Mouse (Mus musculus) forebrain, embryonic 13.5 days (tissue): ENCODE measurements around the gene Twf1. TPM values are rescaled to one million over a fixed set of nuclear protein-coding genes. Genes with fewer than 3 reads are reported as not detected.

ENCODE experiments used
- ATAC-seq: fragments of 200-750 bp; cut with Nextera tagmentation; 2 replicates; pipeline ENCODE4 v1.8.0; 2017
- H3K27ac ChIP-seq: fragments of 300-500 bp; sonication (generic); 2 replicates; pipeline ENCODE4 v1.5.1; 2015; ENCODE audit warnings: inconsistent platforms, mild to moderate bottlenecking, moderate library complexity
- H3K27me3 ChIP-seq: fragments of 300-500 bp; sonication (generic); 2 replicates; pipeline ENCODE4 v1.6.1; 2015; ENCODE audit warnings: mild to moderate bottlenecking, inconsistent platforms
- H3K36me3 ChIP-seq: fragments of 300-500 bp; sonication (generic); 2 replicates; pipeline ENCODE4 v1.6.1; 2015; ENCODE audit warnings: mild to moderate bottlenecking, inconsistent platforms; ENCODE audit not compliant: poor library complexity, severe bottlenecking
- H3K4me1 ChIP-seq: fragments of 300-500 bp; sonication (generic); 2 replicates; pipeline ENCODE4 v1.6.1; 2015; ENCODE audit warnings: inconsistent platforms
- H3K4me2 ChIP-seq: fragments of 300-500 bp; sonication (generic); 2 replicates; pipeline ENCODE4 v1.6.1; 2015; ENCODE audit warnings: inconsistent platforms, mild to moderate bottlenecking, moderate library complexity
- H3K4me3 ChIP-seq: fragments of 300-500 bp; sonication (generic); 2 replicates; pipeline ENCODE4 v1.5.1; 2015; ENCODE audit warnings: mild to moderate bottlenecking, inconsistent platforms
- H3K9ac ChIP-seq: fragments of 300-500 bp; sonication (generic); 2 replicates; pipeline ENCODE4 v1.6.1; 2015; ENCODE audit warnings: mild to moderate bottlenecking, inconsistent platforms
- H3K9me3 ChIP-seq: fragments of 300-500 bp; sonication (generic); replicated peaks from 2 replicates; pipeline ENCODE4 v1.6.1; 2016; ENCODE audit warnings: inconsistent platforms
- WGBS: fragments of 180-500 bp; shearing (Covaris S2); methylation state at CpG from one replicate; pipeline ENCODE4 v1.1.7; 2015; 5-methylcytosine and 5-hydroxymethylcytosine counted together
- polyA plus RNA-seq: library from polyadenylated mRNA; unstranded; fragments of >200 nt; fragmentation: Nextera tagmentation; extraction: Ambion mirVana; gene quantifications from 2 replicates; pipeline ENCODE4 v1.2.1, GENCODE M21; 2015

Twf1 gene
- polyA plus RNA-seq, 1 experiment from 2014 or later = 112 TPM

- no peak overlapping the region for H3K27ac ChIP-seq
- no peaks in the 10 kb centered on the region for H3K27me3 ChIP-seq
- H3K4me2 ChIP-seq = no peak overlapping the region
- H3K4me3 ChIP-seq = no peak overlapping the region
- H3K9me3 ChIP-seq = no peaks in the 10 kb centered on the region
- H3K4me1 ChIP-seq = no peaks in the 10 kb centered on the region
- WGBS = 87% methylated on average over 10 of the region's 10 CpGs
- no peaks in the 10 kb centered on the region for H3K36me3 ChIP-seq
- no peak for ATAC-seq
- no peak overlapping the region for H3K9ac ChIP-seq
These were observed 21.1 kb downstream of the Twf1 start for GRCm38 (mm10) chr15:94568496-94569182.

DNA sequence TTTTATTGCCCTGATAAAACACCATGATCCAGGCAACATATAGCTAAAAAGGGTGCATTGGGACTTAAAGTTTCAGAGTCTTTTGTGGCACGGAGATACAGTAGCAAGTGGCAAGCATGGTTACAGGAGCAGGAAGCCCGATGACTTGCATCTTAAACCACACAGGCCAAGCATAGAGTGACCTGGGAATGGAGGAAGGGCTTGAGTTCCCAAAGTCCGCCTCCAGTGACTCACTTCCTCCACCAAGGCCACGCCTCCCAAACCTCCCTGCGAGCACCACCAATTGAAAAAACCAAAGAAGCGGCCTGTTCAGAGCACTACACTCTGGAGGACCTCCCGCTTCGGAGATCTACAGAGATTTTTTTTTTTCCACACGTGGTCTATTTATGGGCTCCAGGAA lies 23.8 kb downstream of the Twf1 start:
- Histone ChIP-seq H3K27ac (no peak overlapping the region), H3K9ac (no peak overlapping the region), H3K9me3 (no peaks in the 10 kb centered on the region), H3K27me3 (no peaks in the 10 kb centered on the region), H3K4me1 (no peaks in the 10 kb centered on the region), H3K4me2 (no peak overlapping the region), H3K4me3 (no peak overlapping the region), H3K36me3 (no peaks in the 10 kb centered on the region)
- WGBS = 89% methylated on average over 9 of the region's 9 CpGs
- ATAC-seq = no peak

- 88% methylated on average over 2 of the region's 2 CpGs for WGBS
- ATAC-seq = no peak
These were observed 24.8 kb downstream of the Twf1 start for GRCm38 (mm10) chr15:94564909-94565308.

DNA sequence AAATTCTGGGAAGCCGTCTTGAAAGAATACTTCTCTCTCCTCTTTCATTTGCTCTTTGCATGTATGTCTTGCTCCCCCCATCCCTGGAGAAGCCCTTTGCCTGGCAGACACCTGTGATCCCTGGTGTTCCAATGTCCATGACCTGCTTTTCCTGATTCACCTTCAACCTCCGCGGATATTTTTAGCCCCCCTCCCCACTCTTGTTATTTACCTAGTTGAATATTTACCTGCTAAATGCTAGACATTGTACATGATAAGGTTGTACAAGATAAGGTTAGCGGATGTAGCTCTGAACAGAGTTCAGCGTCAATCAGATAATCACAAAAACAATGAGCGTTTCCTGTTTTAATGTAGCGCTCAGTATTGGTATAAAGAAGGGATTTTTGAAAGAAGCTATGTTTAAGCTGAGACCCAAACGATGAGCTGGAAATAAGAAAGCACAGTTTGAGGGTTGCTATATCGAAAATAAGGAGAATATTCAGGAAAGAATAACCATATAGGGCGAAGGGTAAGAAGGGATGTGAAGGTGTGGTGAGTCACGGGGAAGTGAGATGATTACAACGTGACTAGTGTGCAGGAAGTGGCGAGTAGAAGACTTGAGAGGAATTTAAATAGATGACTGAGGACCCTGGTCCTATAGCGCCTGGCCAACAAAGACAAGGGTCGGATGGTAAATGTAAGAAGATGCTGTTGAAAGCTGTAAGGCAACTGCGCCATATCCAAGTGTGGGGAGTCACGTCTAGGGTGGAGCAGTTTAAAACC lies 30.6 kb downstream of the Twf1 start:
- Histone ChIP-seq H3K27ac (no peak overlapping the region), H3K4me2 (no peak overlapping the region), H3K27me3 (no peaks in the 10 kb centered on the region), H3K4me3 (no peak overlapping the region), H3K9me3 (no peaks in the 10 kb centered on the region), H3K9ac (no peak overlapping the region), H3K4me1 (no peaks in the 10 kb centered on the region), H3K36me3 (no peaks in the 10 kb centered on the region)
- no peak for ATAC-seq
- WGBS = 88% methylated on average over 17 of the region's 17 CpGs

More at GRCm38 (mm10) chr15:94564909-94565308, 24.8 kb downstream of the Twf1 start:
- Histone ChIP-seq H3K4me3 (no peak overlapping the region), H3K36me3 (no peaks in the 10 kb centered on the region), H3K27me3 (no peaks in the 10 kb centered on the region), H3K9me3 (no peaks in the 10 kb centered on the region), H3K4me1 (no peaks in the 10 kb centered on the region), H3K4me2 (no peak overlapping the region), H3K27ac (no peak overlapping the region), H3K9ac (no peak overlapping the region)

GRCm38 (mm10) chr15:94557442-94557841 lies 32.2 kb downstream of the Twf1 start:
- Histone ChIP-seq H3K9me3 (no peaks in the 10 kb centered on the region), H3K4me1 (no peaks in the 10 kb centered on the region), H3K27me3 (no peaks in the 10 kb centered on the region), H3K4me2 (no peak overlapping the region), H3K36me3 (no peaks in the 10 kb centered on the region), H3K27ac (no peak overlapping the region), H3K9ac (no peak overlapping the region), H3K4me3 (no peak overlapping the region)
- peak; percentile 85 for ATAC-seq
- 20% methylated on average over 7 of the region's 7 CpGs for WGBS

- Histone ChIP-seq H3K4me1 (no peaks in the 10 kb centered on the region), H3K27me3 (no peaks in the 10 kb centered on the region), H3K4me2 (no peak overlapping the region), H3K9ac (no peak overlapping the region), H3K4me3 (no peak overlapping the region), H3K27ac (no peak overlapping the region), H3K36me3 (no peaks in the 10 kb centered on the region), H3K9me3 (0 out of 2 replicates have a peak, but pooled peaks cover 6% of the 10 kb centered on the region)
- WGBS = 89% methylated on average over 9 of the region's 9 CpGs
- no peak for ATAC-seq
These were observed 36.2 kb downstream of the Twf1 start for GRCm38 (mm10) chr15:94553536-94553935.

DNA sequence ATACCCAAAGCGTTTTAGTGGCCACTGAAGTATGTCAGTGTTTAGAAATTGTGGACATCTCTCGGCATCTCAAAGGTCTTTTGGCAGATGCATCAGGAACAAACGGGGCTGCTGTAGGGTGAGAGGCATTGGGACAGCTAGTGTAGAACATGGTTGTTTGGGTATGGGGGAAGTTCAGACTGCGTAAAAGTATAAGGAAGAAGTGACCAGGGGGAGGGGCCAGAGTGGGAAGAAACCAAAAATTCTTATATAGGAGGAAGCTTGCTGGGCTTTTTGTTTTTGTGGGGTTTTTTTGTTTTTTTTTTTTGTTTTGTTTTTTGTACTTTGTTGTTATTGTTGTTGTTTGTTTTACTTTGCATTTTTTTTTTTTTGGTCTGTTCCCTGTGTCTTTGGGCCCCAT lies 44.8 kb downstream of the Twf1 start:
- Histone ChIP-seq H3K36me3 (no peaks in the 10 kb centered on the region), H3K27ac (no peak overlapping the region)

DNA sequence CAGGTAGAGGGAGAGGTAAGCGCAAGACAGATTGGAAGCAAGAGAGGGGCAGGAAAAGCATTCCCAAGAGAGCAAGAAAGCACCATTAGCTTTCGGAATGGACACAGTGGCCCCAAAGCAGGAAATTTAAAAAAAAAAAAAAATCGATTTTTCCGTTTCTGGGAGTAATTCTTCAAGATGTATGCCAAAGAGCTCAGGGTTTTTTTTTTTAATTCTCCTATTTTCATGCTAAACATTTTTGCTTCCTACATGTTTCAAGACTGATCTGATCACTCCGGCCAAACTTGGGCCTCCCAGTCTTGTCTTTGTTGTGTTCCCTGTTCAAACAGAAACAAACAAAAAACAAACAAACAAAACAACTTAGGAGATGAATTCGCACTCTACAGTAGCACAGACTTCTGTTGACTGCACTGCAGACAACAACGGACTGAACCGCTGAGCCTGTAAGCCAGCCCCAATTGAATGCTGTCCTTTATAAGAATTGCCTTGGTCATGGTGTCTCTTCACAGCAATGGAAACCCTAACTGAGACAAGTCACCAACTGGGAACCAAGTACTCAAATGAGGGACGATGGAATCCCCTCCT lies 45.5 kb downstream of the Twf1 start:
- Histone ChIP-seq H3K9ac (peak overlapping the region; percentile 73), H3K27ac (no peak overlapping the region), H3K4me2 (peak overlapping the region; percentile 71), H3K27me3 (no peaks in the 10 kb centered on the region), H3K9me3 (no peaks in the 10 kb centered on the region), H3K4me1 (peaks cover 7% of the 10 kb centered on the region), H3K36me3 (no peaks in the 10 kb centered on the region), H3K4me3 (peak overlapping the region; percentile 80)
- ATAC-seq = no peak
- 43% methylated on average over 9 of the region's 9 CpGs for WGBS

More for the DNA sequence above, 44.8 kb downstream of the Twf1 start:
- WGBS = 87% methylated on average over 4 of the region's 4 CpGs
- Histone ChIP-seq H3K4me2 (no peak overlapping the region), H3K9me3 (0 out of 2 replicates have a peak, but pooled peaks cover 4% of the 10 kb centered on the region), H3K4me3 (no peak overlapping the region), H3K9ac (no peak overlapping the region), H3K4me1 (peaks cover 7% of the 10 kb centered on the region), H3K27me3 (no peaks in the 10 kb centered on the region)
- no peak for ATAC-seq

DNA sequence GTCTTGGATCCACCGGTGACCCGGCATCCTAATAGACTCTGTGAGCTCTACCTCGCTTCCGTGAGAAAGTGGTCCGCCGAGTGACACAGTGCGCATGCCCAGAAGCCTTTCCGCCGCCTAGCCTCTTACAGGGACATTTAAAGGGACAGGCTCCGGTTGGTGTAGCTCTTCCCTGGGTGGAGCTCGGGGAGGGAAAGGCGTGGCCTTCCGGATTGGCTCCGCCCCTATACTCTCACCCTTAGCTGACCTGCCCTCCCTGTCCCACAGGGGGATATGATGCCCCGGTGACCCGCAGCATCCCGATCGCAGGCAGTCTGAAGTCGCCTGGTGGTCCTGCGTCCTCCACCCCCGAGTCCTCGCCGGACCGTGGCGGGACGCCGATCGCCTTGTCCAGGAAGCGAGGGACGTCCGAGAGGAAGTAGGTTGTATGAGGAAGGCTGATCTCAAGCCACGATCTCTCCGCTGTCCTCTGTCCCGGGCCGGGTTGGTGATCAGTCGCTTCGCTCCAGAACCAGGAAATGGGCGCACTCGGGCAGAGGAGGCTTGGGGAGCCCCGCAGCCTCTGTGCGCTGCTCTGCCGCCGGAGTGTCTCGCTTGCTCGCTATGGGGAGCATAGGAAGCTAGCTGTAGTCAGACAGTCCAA lies 46.2 kb downstream of the Twf1 start, which contains the start of the genes Pus7l and Irak4:
Pus7l (minus strand) TSS at position 139 of the 643 bp plus-strand sequence.
Irak4 (plus strand) TSS at position 235 of the 643 bp plus-strand sequence.
- no peaks in the 10 kb centered on the region for H3K9me3 ChIP-seq
- H3K4me3 ChIP-seq = peak within 1 kb of the TSS; percentile 80
- H3K4me2 ChIP-seq = peak within 1 kb of the TSS; percentile 71
- no peaks in the 10 kb centered on the region for H3K36me3 ChIP-seq
- H3K27me3 ChIP-seq = no peaks in the 10 kb centered on the region
- WGBS = 0% methylated on average over 44 of the region's 45 CpGs
- H3K4me1 ChIP-seq = peaks cover 7% of the 10 kb centered on the region
- no peak within 1 kb of the TSS for H3K27ac ChIP-seq
- H3K9ac ChIP-seq = peak within 1 kb of the TSS; percentile 73
- ATAC-seq = peak; percentile 99

- Histone ChIP-seq H3K27me3 (no peaks in the 10 kb centered on the region), H3K4me1 (peaks cover 7% of the 10 kb centered on the region), H3K36me3 (no peaks in the 10 kb centered on the region), H3K4me2 (peak overlapping the region; percentile 71), H3K9me3 (no peaks in the 10 kb centered on the region), H3K27ac (no peak overlapping the region), H3K9ac (peak overlapping the region; percentile 73), H3K4me3 (peak overlapping the region; percentile 80)
- ATAC-seq = peak; percentile 92
- 9% methylated on average over 21 of the region's 22 CpGs for WGBS
These were observed 46.9 kb downstream of the Twf1 start for GRCm38 (mm10) chr15:94542567-94543408.

- WGBS = 91% methylated on average over 3 of the region's 3 CpGs
These were observed 50.4 kb downstream of the Twf1 start for GRCm38 (mm10) chr15:94539296-94539695.

More at GRCm38 (mm10) chr15:94539296-94539695, 50.4 kb downstream of the Twf1 start:
- Histone ChIP-seq H3K4me1 (peaks cover 7% of the 10 kb centered on the region), H3K4me2 (no peak overlapping the region), H3K9me3 (no peaks in the 10 kb centered on the region), H3K9ac (no peak overlapping the region), H3K4me3 (no peak overlapping the region), H3K36me3 (no peaks in the 10 kb centered on the region), H3K27me3 (no peaks in the 10 kb centered on the region), H3K27ac (no peak overlapping the region)
- no peak for ATAC-seq
